Mouse (Mus musculus): ENCODE results near the gene Trim47. TPM values are rescaled to one million over a fixed set of nuclear protein-coding genes. Genes with fewer than 3 reads are reported as not detected.

Trim47 gene
- polyA plus RNA-seq, 1 experiment from 2014 or later = 66.1 TPM

DNA sequence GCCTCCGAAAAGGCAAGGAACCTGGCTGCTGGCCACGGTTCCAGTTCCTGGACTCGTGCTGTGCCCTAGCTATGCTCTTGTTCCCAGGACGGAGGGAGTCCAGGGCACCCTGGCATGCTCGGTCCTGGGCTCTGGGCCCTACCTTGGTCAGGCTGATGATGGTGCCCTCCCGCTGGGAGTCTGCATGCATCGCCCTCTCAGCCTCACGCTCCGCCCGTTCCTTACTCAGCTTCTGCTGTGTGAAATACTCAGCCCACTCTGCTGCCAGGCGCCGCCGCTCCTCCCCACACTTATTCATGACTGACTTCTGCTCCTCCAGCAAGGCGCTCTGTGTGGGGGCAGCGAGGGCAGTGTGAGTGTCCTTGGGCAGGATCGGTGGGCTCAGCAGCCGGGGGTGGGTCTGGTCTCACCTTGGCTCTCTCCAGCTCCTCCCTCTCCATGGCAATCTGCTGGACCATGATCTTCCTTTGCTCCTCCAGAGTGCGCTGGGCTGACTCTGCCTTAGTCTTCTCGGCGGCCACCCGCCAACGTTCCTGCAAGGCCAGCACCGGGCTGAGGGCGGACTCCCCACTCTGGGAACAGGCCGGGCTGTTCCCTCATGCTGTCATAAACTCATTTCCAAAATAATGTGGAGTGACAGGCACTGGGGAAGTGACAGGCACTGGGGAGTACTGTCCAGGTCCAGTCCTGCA lies 19.4 kb upstream of the Trim47 start:
- peaks cover 93% of the 10 kb centered on the region for H3K36me3 ChIP-seq (ENCODE audit: control insufficient read depth, insufficient read depth, low read length)
- no peak overlapping the region for H3K4me3 ChIP-seq (ENCODE audit: control insufficient read depth in 1 of 2, insufficient read depth in 1 of 2, low read depth in 1 of 2, low read length in 2 of 2)
- no peaks in the 10 kb centered on the region for H3K9me3 ChIP-seq (ENCODE audit: control insufficient read depth, low read length)
- H3K27ac ChIP-seq (replicated peaks in 1 of 2; ENCODE audit: control insufficient read depth in 1 of 2, insufficient read depth in 1 of 2, low read depth in 2 of 2, low read length in 2 of 2) = no peak overlapping the region
- no peaks in the 10 kb centered on the region for H3K27me3 ChIP-seq (ENCODE audit: control insufficient read depth, insufficient read depth, low read length)
- H3K4me2 ChIP-seq (ENCODE audit: low read length) = no peak overlapping the region
- peaks cover 0 to 4% of the 10 kb centered on the region in 2 experiments; a peak in 2 of 4 replicates for H3K4me1 ChIP-seq (ENCODE audit: control insufficient read depth in 2 of 2, insufficient read depth in 2 of 2, low read length in 2 of 2)
- no peak for ATAC-seq (ENCODE audit: insufficient number of reproducible peaks, insufficient read depth, low FRiP score, low read depth)
- 79% methylated on average over 25 of the region's 25 CpGs for WGBS
- H3K9ac ChIP-seq (ENCODE audit: low read length) = no peak overlapping the region

DNA sequence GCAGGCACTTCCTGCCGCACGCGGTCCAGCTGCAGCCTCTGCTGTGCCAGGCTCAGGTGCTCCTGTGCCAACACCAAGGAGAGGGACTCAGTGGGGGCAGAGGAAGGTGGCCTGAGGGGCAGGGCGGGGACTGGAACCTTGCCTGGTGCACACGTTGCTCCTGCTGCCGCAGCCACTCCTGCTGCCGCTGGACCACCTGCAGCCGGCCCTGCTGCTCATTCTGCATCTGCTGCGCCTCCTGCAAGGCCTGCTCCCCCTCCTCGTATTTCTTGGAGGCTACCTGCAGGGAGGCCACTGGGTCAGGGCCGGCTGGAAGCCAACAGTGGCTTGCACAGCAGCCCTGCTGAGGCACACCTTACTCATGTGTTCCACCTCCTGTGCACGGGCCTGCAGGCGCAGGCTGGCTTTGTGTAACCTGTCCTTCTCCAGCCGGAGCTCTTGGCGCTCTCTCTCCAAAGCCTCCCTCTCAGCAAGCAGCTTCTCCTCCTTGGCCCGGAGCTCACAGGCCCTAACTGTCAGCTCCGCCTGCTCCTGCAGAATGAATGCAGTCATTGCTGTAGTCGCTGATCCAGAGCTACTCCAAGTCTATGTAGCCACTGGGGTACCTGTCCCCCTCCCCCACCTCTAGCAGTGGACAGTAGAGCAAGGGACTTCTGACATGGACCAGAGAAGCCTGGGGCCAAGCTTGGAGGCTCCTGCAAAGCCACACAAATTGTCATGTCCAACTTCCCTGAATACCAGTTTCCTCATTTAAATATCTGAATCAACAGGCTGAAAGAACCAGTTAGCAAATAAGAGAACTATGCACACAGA lies 18.7 kb upstream of the Trim47 start:
- WGBS = 69% methylated on average over 18 of the region's 18 CpGs
- Histone ChIP-seq H3K27ac (replicated peaks in 1 of 2; ENCODE audit: control insufficient read depth in 1 of 2, insufficient read depth in 1 of 2, low read depth in 2 of 2, low read length in 2 of 2) (no peak overlapping the region), H3K4me3 (ENCODE audit: control insufficient read depth in 1 of 2, insufficient read depth in 1 of 2, low read depth in 1 of 2, low read length in 2 of 2) (no peak overlapping the region), H3K9ac (ENCODE audit: low read length) (no peak overlapping the region), H3K4me1 (ENCODE audit: control insufficient read depth in 2 of 2, insufficient read depth in 2 of 2, low read length in 2 of 2) (peaks cover 0 to 4% of the 10 kb centered on the region in 2 experiments; a peak in 2 of 4 replicates), H3K27me3 (ENCODE audit: control insufficient read depth, insufficient read depth, low read length) (no peaks in the 10 kb centered on the region), H3K9me3 (ENCODE audit: control insufficient read depth, low read length) (no peaks in the 10 kb centered on the region), H3K4me2 (ENCODE audit: low read length) (no peak overlapping the region), H3K36me3 (ENCODE audit: control insufficient read depth, insufficient read depth, low read length) (peaks cover 86% of the 10 kb centered on the region)
- no peak for ATAC-seq (ENCODE audit: insufficient number of reproducible peaks, insufficient read depth, low FRiP score, low read depth)

DNA sequence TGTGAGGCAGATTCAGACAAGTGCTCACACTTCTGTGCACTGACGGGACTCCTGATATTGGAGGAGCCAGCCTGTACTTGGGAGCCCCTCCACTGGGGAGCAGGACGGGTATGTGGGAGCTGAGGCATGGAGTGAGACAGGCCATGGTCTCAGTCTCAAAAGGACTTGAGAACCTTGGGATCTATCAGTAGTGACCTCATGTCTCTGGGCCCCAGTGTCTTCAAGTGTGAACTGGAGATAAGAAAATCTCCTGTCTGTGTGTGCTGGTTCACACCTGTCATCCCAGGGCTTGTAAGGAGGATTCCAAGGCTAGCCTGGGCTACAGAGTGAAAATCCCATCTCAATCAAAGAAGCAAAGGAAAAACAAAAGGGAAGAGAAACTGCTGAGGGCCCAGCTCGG lies 16.5 kb upstream of the Trim47 start:
- Histone ChIP-seq H3K9me3 (ENCODE audit: control insufficient read depth, low read length) (no peaks in the 10 kb centered on the region), H3K27ac (replicated peaks in 1 of 2; ENCODE audit: control insufficient read depth in 1 of 2, insufficient read depth in 1 of 2, low read depth in 2 of 2, low read length in 2 of 2) (no peak overlapping the region), H3K27me3 (ENCODE audit: control insufficient read depth, insufficient read depth, low read length) (no peaks in the 10 kb centered on the region), H3K9ac (ENCODE audit: low read length) (no peak overlapping the region), H3K4me2 (ENCODE audit: low read length) (no peak overlapping the region), H3K4me1 (ENCODE audit: control insufficient read depth in 2 of 2, insufficient read depth in 2 of 2, low read length in 2 of 2) (peaks cover 3 to 4% of the 10 kb centered on the region in 2 experiments; a peak in 1 of 4 replicates), H3K4me3 (ENCODE audit: control insufficient read depth in 1 of 2, insufficient read depth in 1 of 2, low read depth in 1 of 2, low read length in 2 of 2) (no peak overlapping the region), H3K36me3 (ENCODE audit: control insufficient read depth, insufficient read depth, low read length) (peaks cover 65% of the 10 kb centered on the region)
- ATAC-seq (ENCODE audit: insufficient number of reproducible peaks, insufficient read depth, low FRiP score, low read depth) = no peak
- 79% methylated on average over 3 of the region's 3 CpGs for WGBS

DNA sequence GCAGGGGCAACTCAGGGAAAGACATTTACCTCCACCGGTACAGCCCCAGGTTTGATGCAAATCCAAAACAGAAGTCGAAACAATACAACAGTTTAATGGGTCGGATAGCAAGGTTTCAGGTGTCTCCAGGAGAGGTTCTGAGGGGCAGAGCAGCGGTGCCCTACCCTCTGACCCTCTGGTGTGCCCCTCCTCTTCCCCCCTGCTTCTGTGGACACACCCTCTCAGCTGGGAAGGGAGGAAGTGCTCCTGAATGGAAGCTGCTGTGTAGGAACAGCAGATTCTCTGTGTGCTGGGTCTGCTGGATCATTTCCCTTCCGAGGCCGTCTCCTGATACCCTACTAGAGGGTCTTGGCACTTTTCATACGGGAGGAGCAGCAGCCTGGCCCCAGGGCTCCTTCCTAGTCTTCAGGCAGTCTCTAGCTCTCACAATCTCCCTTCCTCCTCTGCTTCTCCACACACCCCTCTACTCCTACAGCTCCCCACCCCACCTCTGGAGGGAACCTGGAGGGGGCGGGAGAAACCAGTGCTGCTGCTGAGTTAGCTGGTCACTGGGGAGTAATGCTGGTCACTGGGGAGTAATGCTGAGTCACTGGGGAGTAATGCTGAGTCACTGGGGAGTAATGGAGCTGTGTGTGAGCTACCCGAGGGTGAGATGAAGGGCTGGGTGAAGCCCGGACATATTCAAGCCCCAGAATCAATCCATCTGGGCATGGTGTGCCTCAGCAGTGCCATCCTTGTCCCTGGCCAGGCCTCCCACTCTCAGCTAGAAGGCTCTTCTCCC lies 15.4 kb upstream of the Trim47 start:
- 60% methylated on average over 10 of the region's 10 CpGs for WGBS
- Histone ChIP-seq H3K4me2 (ENCODE audit: low read length) (no peak overlapping the region), H3K27me3 (ENCODE audit: control insufficient read depth, insufficient read depth, low read length) (no peaks in the 10 kb centered on the region), H3K9me3 (ENCODE audit: control insufficient read depth, low read length) (no peaks in the 10 kb centered on the region), H3K36me3 (ENCODE audit: control insufficient read depth, insufficient read depth, low read length) (peaks cover 55% of the 10 kb centered on the region), H3K4me1 (ENCODE audit: control insufficient read depth in 2 of 2, insufficient read depth in 2 of 2, low read length in 2 of 2) (peaks cover 6 to 10% of the 10 kb centered on the region in 2 experiments), H3K9ac (ENCODE audit: low read length) (no peak overlapping the region), H3K4me3 (ENCODE audit: control insufficient read depth in 1 of 2, insufficient read depth in 1 of 2, low read depth in 1 of 2, low read length in 2 of 2) (no peak overlapping the region), H3K27ac (replicated peaks in 1 of 2; ENCODE audit: control insufficient read depth in 1 of 2, insufficient read depth in 1 of 2, low read depth in 2 of 2, low read length in 2 of 2) (no peak overlapping the region)
- no peak for ATAC-seq (ENCODE audit: insufficient number of reproducible peaks, insufficient read depth, low FRiP score, low read depth)

DNA sequence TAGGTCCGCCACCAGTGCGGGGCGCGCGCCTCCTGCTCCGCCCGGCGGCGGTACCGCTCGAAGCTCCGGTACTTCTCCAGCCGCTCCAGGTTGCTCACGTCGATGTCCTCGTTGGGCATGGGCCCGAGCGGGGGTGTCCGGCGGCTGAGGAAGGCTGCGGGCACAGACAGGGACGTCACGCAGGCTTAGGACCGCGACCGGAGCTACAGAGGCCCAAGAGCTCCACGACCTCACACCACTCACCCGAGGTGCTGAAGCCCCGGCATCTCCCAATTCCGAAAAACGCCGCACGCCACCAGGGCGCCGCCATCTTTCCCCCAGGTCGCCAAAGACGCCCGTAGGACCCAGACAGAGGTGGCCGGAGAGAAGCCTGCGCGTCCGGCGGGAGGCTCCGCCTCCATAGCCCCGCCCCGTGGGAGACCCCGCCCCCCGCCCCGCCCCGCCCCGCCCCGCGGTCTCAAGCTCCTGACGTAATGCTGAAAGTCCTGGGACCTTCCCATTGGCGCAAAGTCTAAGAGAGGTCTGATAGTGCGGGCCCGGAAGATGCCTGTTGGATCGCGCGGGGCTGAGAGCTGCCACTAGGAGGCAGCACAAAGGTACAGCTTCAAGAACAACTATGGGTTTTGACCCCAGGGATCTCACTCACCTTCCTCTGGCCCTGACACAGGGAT lies 11.6 kb upstream of the Trim47 start, which contains the start of gene Mrpl38:
Gene Mrpl38 (minus strand): TSS at position 401 of the 671 bp plus-strand sequence.
- Histone ChIP-seq H3K36me3 (ENCODE audit: control insufficient read depth, insufficient read depth, low read length) (peaks cover 53% of the 10 kb centered on the region), H3K9ac (ENCODE audit: low read length) (peak within 1 kb of the TSS; percentile 83), H3K4me3 (ENCODE audit: control insufficient read depth in 1 of 2, insufficient read depth in 1 of 2, low read depth in 1 of 2, low read length in 2 of 2) (peak within 1 kb of the TSS; percentile 73 to 76), H3K4me2 (ENCODE audit: low read length) (peak within 1 kb of the TSS; percentile 76), H3K4me1 (ENCODE audit: control insufficient read depth in 2 of 2, insufficient read depth in 2 of 2, low read length in 2 of 2) (peaks cover 6 to 10% of the 10 kb centered on the region in 2 experiments), H3K27me3 (ENCODE audit: control insufficient read depth, insufficient read depth, low read length) (no peaks in the 10 kb centered on the region), H3K27ac (replicated peaks in 1 of 2; ENCODE audit: control insufficient read depth in 1 of 2, insufficient read depth in 1 of 2, low read depth in 2 of 2, low read length in 2 of 2) (peak within 1 kb of the TSS; percentile 38 to 69), H3K9me3 (ENCODE audit: control insufficient read depth, low read length) (no peaks in the 10 kb centered on the region)
- WGBS = under 1% methylated on average over 60 of the region's 60 CpGs
- ATAC-seq (ENCODE audit: insufficient number of reproducible peaks, insufficient read depth, low FRiP score, low read depth) = peak; percentile 93

DNA sequence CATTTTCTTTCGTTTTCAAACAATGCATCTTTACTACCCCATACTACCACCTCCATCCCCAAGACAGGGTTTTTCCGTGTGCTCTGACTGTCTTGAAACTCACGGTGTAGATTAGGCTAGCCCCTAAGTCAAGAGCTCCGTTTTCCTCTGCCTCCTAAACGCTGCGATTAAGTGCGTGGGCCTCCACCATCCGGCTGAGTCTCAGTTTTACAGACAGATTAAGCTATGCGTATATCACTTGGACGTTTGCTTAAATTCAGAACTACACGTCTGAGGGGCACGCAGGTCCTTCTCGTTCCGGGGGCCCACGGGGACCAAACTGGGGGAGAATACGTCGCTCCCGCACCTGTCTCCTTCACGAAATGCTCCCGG lies 11.1 kb upstream of the Trim47 start:
- Histone ChIP-seq H3K4me2 (ENCODE audit: low read length) (peak overlapping the region; percentile 76), H3K9me3 (ENCODE audit: control insufficient read depth, low read length) (no peaks in the 10 kb centered on the region), H3K4me1 (ENCODE audit: control insufficient read depth in 2 of 2, insufficient read depth in 2 of 2, low read length in 2 of 2) (peaks cover 6 to 10% of the 10 kb centered on the region in 2 experiments), H3K27ac (replicated peaks in 1 of 2; ENCODE audit: control insufficient read depth in 1 of 2, insufficient read depth in 1 of 2, low read depth in 2 of 2, low read length in 2 of 2) (peak overlapping the region; percentile 38 to 69), H3K36me3 (ENCODE audit: control insufficient read depth, insufficient read depth, low read length) (peaks cover 49% of the 10 kb centered on the region), H3K9ac (ENCODE audit: low read length) (peak overlapping the region; percentile 83), H3K27me3 (ENCODE audit: control insufficient read depth, insufficient read depth, low read length) (no peaks in the 10 kb centered on the region), H3K4me3 (ENCODE audit: control insufficient read depth in 1 of 2, insufficient read depth in 1 of 2, low read depth in 1 of 2, low read length in 2 of 2) (peak overlapping the region; percentile 73 to 76)
- 1% methylated on average over 20 of the region's 20 CpGs for WGBS
- peak; percentile 0; the same call in 1 of the 2 replicates for ATAC-seq (ENCODE audit: insufficient number of reproducible peaks, insufficient read depth, low FRiP score, low read depth)

DNA sequence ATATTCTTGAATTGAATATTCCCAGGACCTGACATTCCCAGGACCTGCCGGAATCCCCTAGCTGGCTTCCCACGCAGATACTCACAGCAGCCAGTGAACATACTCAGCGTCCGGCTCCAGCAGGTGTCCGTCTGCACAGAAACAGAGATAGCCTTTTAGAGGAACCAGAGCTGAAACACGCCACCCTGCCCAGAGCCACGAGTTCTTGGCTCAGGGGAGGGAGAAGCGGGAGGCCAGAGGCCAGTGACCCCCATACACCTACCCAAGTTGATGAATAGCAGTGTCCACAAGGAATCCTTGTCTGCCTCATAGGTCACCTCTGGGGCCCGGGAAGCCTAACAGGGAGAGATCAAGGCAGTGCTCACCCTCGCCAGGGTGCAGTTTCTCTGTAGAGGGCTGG lies 7.2 kb upstream of the Trim47 start:
- Histone ChIP-seq H3K4me3 (ENCODE audit: control insufficient read depth in 1 of 2, insufficient read depth in 1 of 2, low read depth in 1 of 2, low read length in 2 of 2) (no peak overlapping the region), H3K27ac (replicated peaks in 1 of 2; ENCODE audit: control insufficient read depth in 1 of 2, insufficient read depth in 1 of 2, low read depth in 2 of 2, low read length in 2 of 2) (no peak overlapping the region), H3K9me3 (ENCODE audit: control insufficient read depth, low read length) (no peaks in the 10 kb centered on the region), H3K9ac (ENCODE audit: low read length) (no peak overlapping the region), H3K27me3 (ENCODE audit: control insufficient read depth, insufficient read depth, low read length) (no peaks in the 10 kb centered on the region), H3K4me1 (ENCODE audit: control insufficient read depth in 2 of 2, insufficient read depth in 2 of 2, low read length in 2 of 2) (peaks cover 14 to 25% of the 10 kb centered on the region in 2 experiments), H3K4me2 (ENCODE audit: low read length) (no peak overlapping the region), H3K36me3 (ENCODE audit: control insufficient read depth, insufficient read depth, low read length) (peaks cover 55% of the 10 kb centered on the region)
- 73% methylated on average over 10 of the region's 10 CpGs for WGBS
- ATAC-seq (ENCODE audit: insufficient number of reproducible peaks, insufficient read depth, low FRiP score, low read depth) = no peak
